Mouse (Mus musculus) C2C12 (cell line): ENCODE results near the gene Olfr340.

Experiments
- CEBPB ChIP-seq: IDR thresholded peaks from one replicate; pipeline ENCODE4 v1.6.1; 2011; ENCODE audit warnings: low read depth, mild to moderate bottlenecking, control low read depth, moderate library complexity
- CTCF ChIP-seq: IDR thresholded peaks from one replicate; pipeline ENCODE4 v1.5.1; 2011; ENCODE audit not compliant: control insufficient read depth, insufficient read depth, insufficient read length
- MYOG ChIP-seq: IDR thresholded peaks from one replicate; pipeline ENCODE4 v1.6.1; 2011; ENCODE audit not compliant: control insufficient read depth, insufficient read length; ENCODE audit errors: extremely low read depth
- USF1 ChIP-seq: IDR thresholded peaks from one replicate; pipeline ENCODE4 v1.6.1; 2011; ENCODE audit warnings: low read depth, mild to moderate bottlenecking, control low read depth, moderate library complexity

- TF ChIP-seq CTCF: no peak
- no peak for TF ChIP-seq MYOG
- TF ChIP-seq USF1: no peak
- TF ChIP-seq CEBPB: no peak
Observed at GRCm38 (mm10) chr2:36452287-36452686, at the start of gene Olfr340.
